Mouse (Mus musculus) limb, embryonic 13.5 days (tissue): Measurements from ENCODE around the gene Xxylt1. TPM values are rescaled to one million over a fixed set of nuclear protein-coding genes. Genes with fewer than 3 reads are reported as not detected.

Experiments used
- ATAC-seq: fragments of 200-750 bp; cut with Nextera tagmentation; 2 replicates; pipeline ENCODE4 v1.8.0; 2017; ENCODE audit warnings: low read depth, moderate number of reproducible peaks, moderate TSS enrichment; ENCODE audit not compliant: low FRiP score
- H3K27ac ChIP-seq: fragments of 300-500 bp; sonication (generic); 2 replicates; pipeline ENCODE4 v1.5.1; 2015; ENCODE audit warnings: inconsistent platforms, mild to moderate bottlenecking, moderate library complexity
- H3K27me3 ChIP-seq: fragments of 300-500 bp; sonication (generic); 2 replicates; pipeline ENCODE4 v1.6.1; 2015; ENCODE audit warnings: mild to moderate bottlenecking, inconsistent platforms
- H3K36me3 ChIP-seq: fragments of 300-500 bp; sonication (generic); 2 replicates; pipeline ENCODE4 v1.6.1; 2015; ENCODE audit warnings: inconsistent platforms, mild to moderate bottlenecking, moderate library complexity
- H3K4me1 ChIP-seq: fragments of 300-500 bp; sonication (generic); 2 replicates; pipeline ENCODE4 v1.6.1; 2015; ENCODE audit warnings: inconsistent platforms
- H3K4me2 ChIP-seq: fragments of 300-500 bp; sonication (generic); replicated peaks from 2 replicates; pipeline ENCODE4 v1.6.1; 2015; ENCODE audit warnings: inconsistent platforms, mild to moderate bottlenecking, moderate library complexity
- H3K4me3 ChIP-seq: fragments of 300-500 bp; sonication (generic); 2 replicates; pipeline ENCODE4 v1.5.1; 2015; ENCODE audit warnings: moderate library complexity, mild to moderate bottlenecking, inconsistent platforms
- H3K9ac ChIP-seq: fragments of 300-500 bp; sonication (generic); 2 replicates; pipeline ENCODE4 v1.6.1; 2015; ENCODE audit warnings: mild to moderate bottlenecking, inconsistent platforms
- H3K9me3 ChIP-seq: fragments of 300-500 bp; sonication (generic); 2 replicates; pipeline ENCODE4 v1.6.1; 2016; ENCODE audit warnings: inconsistent platforms
- WGBS: fragments of 180-500 bp; shearing (Covaris S2); methylation state at CpG from one replicate; pipeline ENCODE4 v1.1.7; 2015; 5-methylcytosine and 5-hydroxymethylcytosine counted together
- polyA plus RNA-seq: library from polyadenylated mRNA; unstranded; fragments of >200 nt; fragmentation: Nextera tagmentation; extraction: Ambion mirVana; gene quantifications from 2 replicates; pipeline ENCODE4 v1.2.1, GENCODE M21; 2015

Xxylt1 gene
- polyA plus RNA-seq, 1 experiment from 2014 or later, result 18.3 TPM

- Histone ChIP-seq H3K27ac (no peak overlapping the region), H3K9me3 (no peaks in the 10 kb centered on the region), H3K36me3 (no peaks in the 10 kb centered on the region), H3K4me2 (no peak overlapping the region), H3K4me3 (no peak overlapping the region), H3K27me3 (no peaks in the 10 kb centered on the region), H3K9ac (no peak overlapping the region), H3K4me1 (peaks cover 9% of the 10 kb centered on the region)
- WGBS, result 81% methylated on average over 6 of the region's 6 CpGs
- ATAC-seq, result no peak
These were observed 116.8 kb downstream of the Xxylt1 start for GRCm38 (mm10) chr16:30964411-30964810.

- H3K4me3 ChIP-seq, result no peak overlapping the region
- ATAC-seq, result no peak
- H3K9ac ChIP-seq, result no peak overlapping the region
- H3K4me2 ChIP-seq, result no peak overlapping the region
- WGBS, result 91% methylated on average over 8 of the region's 8 CpGs
- no peak overlapping the region for H3K27ac ChIP-seq
- H3K36me3 ChIP-seq, result no peaks in the 10 kb centered on the region
- no peaks in the 10 kb centered on the region for H3K27me3 ChIP-seq
- H3K4me1 ChIP-seq, result no peaks in the 10 kb centered on the region
- H3K9me3 ChIP-seq, result no peaks in the 10 kb centered on the region
These were observed 118.7 kb downstream of the Xxylt1 start for GRCm38 (mm10) chr16:30962515-30962914.

- Histone ChIP-seq H3K27ac (no peak overlapping the region), H3K4me3 (no peak overlapping the region), H3K36me3 (peaks cover 6% of the 10 kb centered on the region; the same call in 1 of the 2 replicates), H3K27me3 (no peaks in the 10 kb centered on the region), H3K9me3 (no peaks in the 10 kb centered on the region), H3K9ac (no peak overlapping the region), H3K4me2 (no peak overlapping the region), H3K4me1 (no peaks in the 10 kb centered on the region)
- 87% methylated on average over 8 of the region's 8 CpGs for WGBS
- no peak for ATAC-seq
These were observed 120.1 kb downstream of the Xxylt1 start for GRCm38 (mm10) chr16:30961176-30961575.

- ATAC-seq, result no peak
- no peaks in the 10 kb centered on the region for H3K27me3 ChIP-seq
- no peak overlapping the region for H3K4me2 ChIP-seq
- no peaks in the 10 kb centered on the region for H3K9me3 ChIP-seq
- WGBS, result 87% methylated on average over 4 of the region's 4 CpGs
- no peaks in the 10 kb centered on the region for H3K4me1 ChIP-seq
- no peak overlapping the region for H3K9ac ChIP-seq
- H3K27ac ChIP-seq, result no peak overlapping the region
- no peak overlapping the region for H3K4me3 ChIP-seq
- H3K36me3 ChIP-seq, result peaks cover 6% of the 10 kb centered on the region; the same call in 1 of the 2 replicates
These were observed 121.0 kb downstream of the Xxylt1 start for GRCm38 (mm10) chr16:30960266-30960665.

- H3K4me2 ChIP-seq, result no peak overlapping the region
- no peaks in the 10 kb centered on the region for H3K27me3 ChIP-seq
- no peak for ATAC-seq
- no peak overlapping the region for H3K27ac ChIP-seq
- 93% methylated on average over 12 of the region's 12 CpGs for WGBS
- H3K9ac ChIP-seq, result no peak overlapping the region
- H3K4me1 ChIP-seq, result no peaks in the 10 kb centered on the region
- H3K36me3 ChIP-seq, result peaks cover 6% of the 10 kb centered on the region; the same call in 1 of the 2 replicates
- no peaks in the 10 kb centered on the region for H3K9me3 ChIP-seq
- H3K4me3 ChIP-seq, result no peak overlapping the region
These were observed 121.5 kb downstream of the Xxylt1 start for GRCm38 (mm10) chr16:30959692-30960091.

DNA sequence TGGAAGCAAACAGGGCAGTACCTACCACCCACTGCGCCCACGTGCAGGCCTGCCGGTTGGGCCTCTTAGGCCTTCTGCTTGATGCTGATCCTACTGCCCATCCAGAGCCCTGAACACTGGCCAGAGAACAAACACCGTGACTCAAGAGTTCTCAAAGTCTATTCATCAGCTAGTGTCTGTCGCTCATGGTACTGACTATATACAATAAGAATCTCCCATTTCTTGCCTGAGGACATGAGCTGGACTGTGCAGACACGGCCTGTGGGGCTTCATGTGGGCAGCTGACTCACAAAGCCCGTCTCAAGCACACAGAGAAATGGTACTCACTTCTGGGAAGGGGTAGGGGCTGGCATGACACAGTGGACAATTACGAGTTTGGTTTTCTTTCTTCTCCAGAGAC is 125.1 kb downstream of the Xxylt1 start:
- Histone ChIP-seq H3K9ac (no peak overlapping the region), H3K4me2 (no peak overlapping the region), H3K36me3 (peaks cover 6% of the 10 kb centered on the region; the same call in 1 of the 2 replicates), H3K27me3 (no peaks in the 10 kb centered on the region), H3K9me3 (no peaks in the 10 kb centered on the region), H3K4me3 (no peak overlapping the region), H3K4me1 (no peaks in the 10 kb centered on the region), H3K27ac (no peak overlapping the region)
- no peak for ATAC-seq
- WGBS, result 89% methylated on average over 8 of the region's 8 CpGs

DNA sequence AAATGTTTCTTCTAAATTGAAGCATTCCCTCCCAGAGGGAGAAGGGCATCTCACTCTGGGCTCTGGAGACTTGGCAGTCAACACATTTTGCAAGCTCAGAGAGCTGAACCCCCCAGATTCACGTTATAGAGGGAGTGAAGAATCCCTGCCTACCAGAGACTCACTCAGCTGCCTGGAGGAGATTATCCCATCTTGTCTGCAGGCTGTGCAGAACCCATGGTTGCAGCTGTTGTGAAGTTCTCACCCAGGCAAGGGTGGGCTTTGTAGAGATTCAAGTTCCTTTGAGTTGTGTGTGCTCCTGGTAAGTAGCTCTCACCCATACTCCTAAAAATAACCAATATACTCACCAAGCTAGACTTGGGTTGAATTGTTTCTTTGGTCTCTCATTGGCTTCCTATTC is 132.6 kb downstream of the Xxylt1 start:
- H3K9ac ChIP-seq, result no peak overlapping the region
- ATAC-seq, result no peak
- WGBS, result 62% methylated on average over 1 of the region's 1 CpGs
- H3K4me2 ChIP-seq, result no peak overlapping the region
- H3K27ac ChIP-seq, result no peak overlapping the region
- no peaks in the 10 kb centered on the region for H3K27me3 ChIP-seq
- no peak overlapping the region for H3K4me3 ChIP-seq
- H3K9me3 ChIP-seq, result no peaks in the 10 kb centered on the region
- no peaks in the 10 kb centered on the region for H3K36me3 ChIP-seq
- H3K4me1 ChIP-seq, result no peaks in the 10 kb centered on the region

GRCm38 (mm10) chr16:30948216-30948615 is 133.0 kb downstream of the Xxylt1 start:
- H3K27ac ChIP-seq, result no peak overlapping the region
- H3K4me3 ChIP-seq, result no peak overlapping the region
- no peak overlapping the region for H3K4me2 ChIP-seq
- no peaks in the 10 kb centered on the region for H3K4me1 ChIP-seq
- H3K9ac ChIP-seq, result no peak overlapping the region
- no peaks in the 10 kb centered on the region for H3K27me3 ChIP-seq
- no peak for ATAC-seq
- WGBS, result 90% methylated on average over 4 of the region's 4 CpGs
- H3K9me3 ChIP-seq, result no peaks in the 10 kb centered on the region
- no peaks in the 10 kb centered on the region for H3K36me3 ChIP-seq

GRCm38 (mm10) chr16:30944886-30945285 is 136.3 kb downstream of the Xxylt1 start:
- Histone ChIP-seq H3K9ac (no peak overlapping the region), H3K27ac (no peak overlapping the region), H3K4me3 (no peak overlapping the region), H3K4me1 (no peaks in the 10 kb centered on the region), H3K9me3 (no peaks in the 10 kb centered on the region), H3K36me3 (no peaks in the 10 kb centered on the region), H3K4me2 (no peak overlapping the region), H3K27me3 (no peaks in the 10 kb centered on the region)
- ATAC-seq, result no peak
- 80% methylated on average over 8 of the region's 8 CpGs for WGBS

DNA sequence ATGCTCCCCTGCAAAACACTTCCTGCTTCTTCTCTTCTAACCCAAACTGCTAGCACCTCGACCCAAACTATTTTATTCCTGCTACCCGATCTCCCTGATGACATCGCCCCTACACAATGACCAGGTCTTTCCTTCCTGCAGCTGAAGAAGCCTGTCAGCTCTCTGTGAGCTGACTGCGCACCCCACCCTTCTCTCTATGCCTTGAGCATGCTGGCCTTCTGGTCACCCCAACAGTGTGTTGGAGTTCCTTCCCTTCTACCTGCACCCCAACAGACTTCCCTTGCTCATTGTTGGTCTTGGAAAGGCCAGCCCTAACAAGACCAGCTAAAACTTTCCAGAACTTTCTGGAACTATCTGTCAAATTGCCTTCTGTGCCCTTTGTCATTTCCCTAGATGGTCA is 137.3 kb downstream of the Xxylt1 start:
- Histone ChIP-seq H3K27ac (no peak overlapping the region), H3K27me3 (no peaks in the 10 kb centered on the region), H3K9ac (no peak overlapping the region), H3K9me3 (no peaks in the 10 kb centered on the region), H3K4me2 (no peak overlapping the region), H3K36me3 (no peaks in the 10 kb centered on the region), H3K4me1 (no peaks in the 10 kb centered on the region), H3K4me3 (no peak overlapping the region)
- WGBS, result 68% methylated on average over 4 of the region's 4 CpGs
- no peak for ATAC-seq

GRCm38 (mm10) chr16:30940699-30941098 is 140.5 kb downstream of the Xxylt1 start:
- Histone ChIP-seq H3K9ac (no peak overlapping the region), H3K27me3 (no peaks in the 10 kb centered on the region), H3K4me1 (peaks cover 3% of the 10 kb centered on the region), H3K4me3 (no peak overlapping the region), H3K27ac (no peak overlapping the region), H3K9me3 (no peaks in the 10 kb centered on the region), H3K4me2 (no peak overlapping the region), H3K36me3 (no peaks in the 10 kb centered on the region)
- ATAC-seq, result no peak
- 79% methylated on average over 2 of the region's 2 CpGs for whole genome bisulfite sequencing

GRCm38 (mm10) chr16:30939903-30940302 is 141.3 kb downstream of the Xxylt1 start:
- no peaks in the 10 kb centered on the region for H3K9me3 ChIP-seq
- H3K36me3 ChIP-seq, result no peaks in the 10 kb centered on the region

DNA sequence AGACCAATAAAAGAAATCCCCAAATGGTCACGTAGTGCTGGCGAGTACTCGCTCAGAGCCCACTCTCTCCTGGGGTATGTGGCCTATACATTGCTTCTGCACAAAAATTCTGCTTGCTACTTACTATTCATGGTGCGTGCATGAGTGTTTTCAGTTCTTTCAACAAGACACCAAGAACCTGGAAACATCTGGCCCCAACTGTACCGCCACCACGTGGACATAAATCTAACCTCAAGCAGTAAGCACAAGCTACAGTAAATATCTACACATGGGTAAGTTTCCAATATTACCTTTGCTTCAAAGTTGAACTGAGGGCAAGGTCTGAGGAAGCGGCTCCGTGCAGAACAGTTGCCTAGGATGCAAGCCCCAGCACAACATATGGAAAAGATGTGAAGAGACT is 142.0 kb downstream of the Xxylt1 start:
- no peaks in the 10 kb centered on the region for H3K27me3 ChIP-seq
- 67% methylated on average over 8 of the region's 8 CpGs for WGBS
- no peak overlapping the region for H3K4me3 ChIP-seq
- peaks cover 18% of the 10 kb centered on the region for H3K4me1 ChIP-seq
- H3K36me3 ChIP-seq, result no peaks in the 10 kb centered on the region
- H3K27ac ChIP-seq, result no peak overlapping the region
- ATAC-seq, result no peak
- no peak overlapping the region for H3K4me2 ChIP-seq
- H3K9ac ChIP-seq, result no peak overlapping the region
- no peaks in the 10 kb centered on the region for H3K9me3 ChIP-seq

More at GRCm38 (mm10) chr16:30939903-30940302, 141.3 kb downstream of the Xxylt1 start:
- no peak overlapping the region for H3K27ac ChIP-seq
- no peak overlapping the region for H3K4me2 ChIP-seq
- WGBS, result 18% methylated on average over 3 of the region's 3 CpGs
- H3K9ac ChIP-seq, result no peak overlapping the region
- H3K4me1 ChIP-seq, result peaks cover 11% of the 10 kb centered on the region
- H3K4me3 ChIP-seq, result no peak overlapping the region
- no peaks in the 10 kb centered on the region for H3K27me3 ChIP-seq
- no peak for ATAC-seq
